Mouse (Mus musculus): Measurements from ENCODE around the gene Epha7.

- TF ChIP-seq CTCF (conservative IDR thresholded peaks at IDR 0.05; ENCODE audit: low read length) (no peak), NANOG (IDR thresholded peaks at IDR 0.05; ENCODE audit: borderline replicate concordance, low read length) (no peak)
Observed at GRCm38 (mm10) chr4:28901496-28901895, 88.6 kb downstream of the Epha7 start.
